Mouse (Mus musculus) heart, postnatal 36 days (tissue): ENCODE data around the gene Gipc2. TPM values are rescaled to one million over a fixed set of nuclear protein-coding genes. Genes with fewer than 3 reads are reported as not detected.
"Not testable (repeated sequence)": the region's sequence is repeated elsewhere in the genome, so short reads cannot be mapped to it uniquely, and the experiment has no call there.

ENCODE experiments used
- DNase-seq, 2 experiments: peaks; one replicate each; pipeline ENCODE4 v3.0.0; 2021 to 2022
- intact Hi-C: fragments of 180-260 bp; cut with DNase I; formaldehyde crosslinking; loops from one replicate; pipeline ENCODE4 v1.15.1; 2025
- total RNA-seq, 2 experiments: library from RNA; stranded (reverse); gene quantifications; 2 replicates each; pipeline ENCODE4 v1.2.3; 2021

Gipc2 gene
- total RNA-seq = 1 to 10 TPM; 3.5 to 3.6 TPM

DNA sequence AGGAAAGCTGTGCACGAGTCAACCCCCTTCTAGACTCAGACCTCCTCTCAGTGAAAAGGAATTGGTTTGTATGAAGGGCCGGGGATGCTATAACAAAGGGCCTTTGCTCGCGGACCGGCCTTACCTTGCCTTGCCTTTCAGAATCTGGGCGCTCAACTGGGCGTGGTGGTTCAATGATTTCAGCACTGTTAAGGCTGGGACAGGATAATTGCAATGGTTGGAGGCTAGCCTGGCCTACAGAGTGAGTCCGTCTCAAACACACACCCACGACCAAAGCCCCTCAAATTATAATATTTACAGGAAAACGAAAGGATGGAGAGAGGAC lies at the start of gene Gipc2:
TSS of gene Gipc2 (minus strand) at position 132 of the 325 bp plus-strand sequence.
- DNase-seq = no peak
- intact Hi-C loops = loop anchor here (2.0 kb wide), 1 partner anchor 27 kb away; no protein-coding TSS in a partner anchor

DNA sequence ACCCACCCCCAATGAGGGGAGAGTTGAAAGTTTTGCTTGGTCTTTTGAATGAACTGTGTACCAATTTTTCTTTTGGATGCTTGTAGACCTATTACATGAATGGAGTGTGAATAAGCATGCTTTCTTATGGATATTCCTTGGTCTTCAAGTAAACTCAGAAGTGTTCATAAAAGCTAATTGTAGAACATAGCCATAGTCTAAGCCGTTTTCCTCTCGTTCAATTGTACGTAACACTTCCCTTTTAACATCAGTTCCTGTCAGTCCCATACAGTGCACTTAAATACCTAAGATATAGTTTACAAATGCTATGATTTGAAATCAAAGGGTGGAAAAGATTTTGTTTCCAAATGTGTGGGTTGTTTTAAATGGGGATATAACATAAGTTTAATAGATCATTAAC lies 47.4 kb upstream of the Gipc2 start:
- DNase-seq = no peak
- intact Hi-C loops = no loop called here

DNA sequence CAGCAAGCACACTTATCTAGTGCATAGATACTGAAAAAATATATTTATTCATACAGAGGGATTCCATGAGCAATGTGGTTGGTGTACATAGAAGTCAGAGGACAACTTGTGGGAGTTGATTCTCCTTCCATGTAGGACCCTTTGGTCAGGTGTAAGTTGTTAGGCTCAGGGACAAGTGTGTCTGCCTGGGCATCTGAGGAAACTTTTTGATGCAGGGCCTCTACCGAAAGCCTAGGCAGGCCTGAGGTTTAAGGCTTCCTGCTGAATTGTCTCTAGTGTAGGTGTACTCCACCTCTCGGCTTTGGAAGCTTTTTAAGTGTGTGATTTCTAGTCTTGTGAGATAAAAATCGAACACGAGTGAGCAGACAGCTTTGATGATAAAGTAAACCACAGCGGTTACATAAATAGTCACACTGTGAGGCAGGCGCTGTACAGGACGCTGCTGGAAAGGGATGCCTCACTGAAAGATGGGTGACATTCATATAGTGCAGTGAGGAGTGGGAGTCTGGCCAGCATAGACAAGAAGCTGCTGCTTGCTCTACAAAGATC lies 45.8 kb upstream of the Gipc2 start:
- intact Hi-C loops = loop anchor here (2.0 kb wide), 2 partner anchors 65 to 101 kb away; no protein-coding TSS in a partner anchor
- DNase-seq = peak in 1 of 2 experiments; percentile 34

DNA sequence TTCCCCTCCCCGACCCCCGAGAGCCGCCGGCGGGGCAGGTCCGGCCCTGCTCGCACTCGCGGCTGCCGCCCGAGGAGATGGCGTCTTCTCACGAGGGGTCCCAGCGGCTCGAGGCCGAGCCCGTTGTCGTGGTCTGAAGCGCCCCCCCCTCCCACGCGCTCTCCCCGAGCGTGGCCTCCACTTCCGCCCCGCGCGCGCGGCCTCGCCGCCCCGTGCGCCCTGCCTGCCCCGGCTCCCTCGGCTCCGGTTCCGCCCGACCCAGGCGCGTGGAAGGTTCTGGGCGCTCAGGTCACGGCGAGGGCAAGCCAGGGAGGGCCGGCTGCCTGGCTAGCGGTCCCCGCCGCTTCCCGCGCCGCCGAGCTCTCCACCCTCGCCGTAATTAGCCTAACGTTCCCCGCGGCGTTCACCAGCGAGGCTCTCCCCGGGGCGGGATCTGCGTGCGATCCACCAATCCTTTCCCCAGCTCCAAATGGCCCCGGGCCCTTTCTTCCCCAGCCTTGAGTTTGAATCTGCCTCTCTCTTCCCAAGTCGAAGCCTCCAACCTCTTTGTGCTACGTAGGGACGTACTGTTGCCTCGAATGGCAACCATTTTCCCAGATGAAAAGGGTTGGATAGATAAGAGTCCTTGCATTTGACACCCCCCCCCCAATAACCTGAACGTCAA lies 44.8 kb upstream of the Gipc2 start:
- intact Hi-C loops = loop anchor here (2.0 kb wide), 2 partner anchors 64 to 100 kb away; no protein-coding TSS in a partner anchor
- DNase-seq = peak; percentile 67 to 80

DNA sequence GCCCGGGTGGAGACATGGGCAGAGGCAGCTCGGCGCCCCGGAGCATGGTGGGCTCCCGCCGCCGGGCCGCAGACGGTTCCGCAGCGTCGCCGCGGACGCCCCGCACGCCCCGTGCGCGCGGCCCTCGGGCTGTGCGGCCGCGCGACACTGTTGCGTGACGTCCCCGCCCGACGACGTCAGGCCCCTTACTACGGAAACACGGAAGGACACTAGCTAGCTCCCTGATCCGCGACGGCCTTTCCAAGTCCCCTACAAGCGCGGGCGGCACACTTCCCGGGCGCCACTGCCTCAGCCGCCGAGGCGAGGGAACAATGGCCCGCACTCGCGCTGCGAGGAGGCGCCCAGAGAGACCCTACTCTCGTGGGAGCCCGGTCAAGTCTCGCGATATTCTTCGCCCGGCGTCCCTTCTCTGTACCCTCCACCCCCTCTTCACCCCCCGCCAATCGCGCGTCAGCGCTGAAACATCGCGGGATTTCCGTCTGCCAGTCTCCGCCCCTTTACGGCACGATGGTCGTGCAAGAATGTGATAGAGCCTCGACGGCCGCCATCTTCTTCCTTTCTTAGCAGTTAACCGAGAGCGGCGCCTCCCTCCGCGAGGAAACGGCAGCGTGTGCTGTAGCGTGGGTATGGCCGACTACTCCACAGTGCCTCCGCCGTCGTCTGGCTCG lies 44.1 kb upstream of the Gipc2 start, which contains the start of the genes Dnajb4 and Fubp1:
TSS of gene Dnajb4 (minus strand) at position 336 of the 668 bp plus-strand sequence.
TSS of gene Fubp1 (plus strand) at position 456 of the 668 bp plus-strand sequence.
- peak; percentile 100 for DNase-seq
- intact Hi-C loops = loop anchor here (1.0 to 2.0 kb wide), 3 partner anchors 17 to 99 kb away; no protein-coding TSS in a partner anchor

DNA sequence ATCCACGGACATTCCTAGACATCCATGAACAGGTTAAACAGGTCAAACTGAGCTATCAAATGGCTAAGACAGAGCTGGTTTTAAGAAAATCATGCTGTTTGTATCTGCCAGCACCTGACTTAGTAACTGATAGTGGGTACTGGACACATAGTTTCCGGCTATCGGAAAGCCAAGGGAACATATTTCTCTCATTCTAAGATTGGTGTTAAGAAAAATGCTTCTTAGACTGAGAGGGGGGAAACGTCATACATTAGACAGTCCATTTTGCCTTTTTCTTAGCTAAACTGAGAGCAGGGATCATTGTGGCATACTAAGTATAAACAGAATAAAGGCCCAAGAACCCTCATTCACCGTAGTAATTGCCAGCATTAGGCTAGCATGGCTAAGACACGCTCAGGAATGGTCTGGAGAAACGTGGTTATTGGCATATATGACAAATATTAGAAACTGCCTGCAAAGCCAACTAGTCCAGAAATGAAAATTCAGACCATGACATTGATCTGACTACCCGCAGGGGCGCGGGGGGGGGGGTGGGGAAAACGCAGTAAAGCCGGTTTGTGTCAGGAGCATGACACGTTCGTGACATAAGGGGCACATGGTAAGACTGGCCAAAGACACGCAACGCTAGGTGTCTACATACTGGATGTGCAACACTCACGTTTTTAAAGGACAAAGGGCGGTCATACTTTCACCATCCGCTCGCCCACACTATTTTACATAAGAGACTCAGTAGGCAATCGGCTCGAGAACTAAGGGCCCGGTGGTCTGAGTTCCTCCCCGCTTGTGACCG lies 43.3 kb upstream of the Gipc2 start:
- intact Hi-C loops = loop anchor here (1.0 kb wide), 1 partner anchor 16 kb away; no protein-coding TSS in a partner anchor
- DNase-seq = no peak

DNA sequence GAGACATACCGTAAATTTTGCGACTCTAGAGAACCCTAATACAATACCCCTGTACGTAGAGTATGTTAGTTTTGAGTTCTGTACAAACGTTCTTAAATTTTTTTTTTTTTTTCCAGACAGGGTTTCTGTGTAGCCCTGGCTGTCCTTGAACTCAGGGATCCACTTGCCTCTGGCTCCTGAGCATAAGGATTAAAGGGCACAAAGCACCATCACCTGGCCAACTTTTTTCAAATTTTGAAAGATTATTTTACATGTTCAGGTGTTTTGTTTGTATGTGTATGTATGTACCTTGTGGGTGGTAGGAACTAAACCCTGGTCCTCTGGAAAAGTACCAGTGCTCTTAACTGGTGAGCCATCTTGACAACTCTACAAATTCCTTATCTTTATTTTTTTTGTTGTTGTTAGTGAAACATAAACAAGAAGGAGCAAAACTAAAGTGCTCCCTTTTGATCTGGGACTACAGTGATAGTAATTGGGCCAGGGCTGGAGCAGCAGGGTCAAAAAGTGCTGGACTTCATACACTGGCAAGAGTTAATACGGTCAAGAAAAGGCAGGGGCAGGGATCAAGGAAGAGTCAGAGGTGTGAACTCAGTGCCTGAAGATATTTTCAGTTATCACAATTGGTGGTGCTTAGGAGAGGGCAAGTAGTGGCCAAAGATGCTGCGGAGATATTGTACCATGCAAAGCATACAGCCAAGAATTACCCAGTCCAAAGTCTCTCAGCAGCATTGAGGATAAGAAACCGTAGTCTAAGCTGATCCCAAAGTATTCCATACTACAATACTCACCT lies 42.3 kb upstream of the Gipc2 start:
- intact Hi-C loops = no loop called here

DNA sequence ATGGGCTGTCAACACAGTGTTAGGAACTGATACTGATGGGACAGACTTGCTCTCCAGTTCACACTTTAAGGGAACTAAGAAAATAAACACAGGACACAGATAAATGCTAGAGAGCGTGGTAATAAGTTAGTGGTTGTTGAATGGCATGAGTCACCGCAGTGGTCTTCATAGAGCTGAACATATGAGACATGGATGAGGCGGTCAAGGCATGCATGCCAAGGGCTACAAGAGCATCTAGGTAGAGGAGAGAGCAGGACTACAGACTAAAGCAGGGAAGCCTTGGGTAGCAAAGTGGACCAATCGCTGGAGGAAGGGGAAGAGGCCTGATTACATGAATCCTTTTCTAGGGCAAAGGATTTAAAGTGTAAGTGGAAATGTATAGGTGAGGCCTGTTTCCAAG lies 41.1 kb upstream of the Gipc2 start:
- DNase-seq = no peak
- intact Hi-C loops = no loop called here

More for the DNA sequence above, 42.3 kb upstream of the Gipc2 start:
- no peak for DNase-seq

DNA sequence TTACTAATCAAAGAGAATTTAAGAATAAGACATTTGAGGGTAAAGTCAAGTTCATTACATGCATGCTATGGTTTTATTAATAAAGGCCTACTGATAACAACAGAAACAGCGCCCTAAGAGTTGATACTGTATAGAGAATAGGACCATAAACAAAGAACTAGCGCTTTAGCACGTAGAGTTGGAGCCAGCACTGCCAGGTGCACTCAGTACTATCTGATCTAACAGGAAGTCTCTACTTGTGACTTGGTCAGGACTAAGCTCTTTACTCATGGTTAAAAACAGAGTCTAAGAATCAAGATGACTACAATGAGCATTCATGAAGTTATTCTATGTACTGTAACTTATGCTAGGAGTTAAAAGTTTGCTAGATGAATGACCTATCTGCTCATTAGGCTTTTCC lies 38.5 kb upstream of the Gipc2 start:
- no peak for DNase-seq

DNA sequence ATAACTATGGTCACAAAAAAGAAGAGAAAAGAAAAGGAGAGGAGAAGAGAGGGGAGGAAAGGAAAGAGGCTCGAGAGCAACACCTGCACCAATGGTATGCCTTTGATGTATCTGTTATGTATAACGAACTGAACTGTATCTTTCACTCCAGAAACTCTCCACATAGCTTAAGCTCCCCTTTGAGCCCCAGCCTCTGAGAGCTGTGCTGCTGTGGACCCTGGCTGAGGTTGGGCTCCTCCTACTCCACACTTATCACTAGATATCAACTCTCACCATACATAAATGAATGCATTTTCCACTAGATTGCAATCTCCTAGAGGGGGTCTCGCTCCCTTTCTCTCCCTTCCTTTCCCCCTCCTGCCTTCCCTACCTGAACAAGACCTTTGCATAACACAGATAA lies 38.0 kb upstream of the Gipc2 start:
- DNase-seq = no peak
- intact Hi-C loops = no loop called here

More for the DNA sequence above, 38.5 kb upstream of the Gipc2 start:
- intact Hi-C loops = no loop called here

DNA sequence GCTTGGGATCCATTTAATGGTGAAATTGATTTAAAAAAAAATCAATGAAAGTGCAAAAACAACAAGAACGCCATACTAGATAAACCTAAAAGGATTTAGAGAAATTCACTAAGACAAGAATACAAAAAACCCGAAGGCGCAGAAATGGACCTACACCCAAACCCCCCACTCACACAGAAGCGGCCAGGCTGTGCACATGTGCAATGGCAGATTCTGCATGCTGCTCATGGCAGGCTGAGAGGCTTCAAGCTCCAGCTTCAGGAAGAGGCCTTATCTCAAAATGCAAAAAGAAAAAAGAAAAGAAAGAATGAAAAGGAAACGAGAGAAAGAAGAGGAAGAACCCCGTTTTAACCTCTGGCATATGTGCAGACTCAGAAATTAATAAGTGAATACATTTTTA lies 37.4 kb upstream of the Gipc2 start:
- intact Hi-C loops = no loop called here
- DNase-seq = no peak

DNA sequence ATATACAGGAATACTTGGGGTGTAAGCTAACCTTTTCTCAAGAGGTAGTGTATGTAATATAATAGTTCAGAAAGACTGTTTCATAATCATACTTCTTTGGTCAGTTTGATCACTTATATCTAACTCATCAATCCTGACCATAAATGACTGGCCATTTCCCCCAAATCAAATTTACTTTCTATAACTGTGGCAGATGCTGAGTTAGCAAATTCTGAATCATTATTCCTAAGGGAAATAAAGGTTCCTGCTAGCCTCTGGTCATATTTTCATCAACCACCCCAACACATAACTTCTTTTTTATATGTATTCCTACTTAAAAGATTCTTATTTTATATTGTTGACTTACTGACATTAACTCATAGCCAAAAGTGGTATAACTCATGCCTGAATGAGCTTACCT lies 36.9 kb upstream of the Gipc2 start:
- intact Hi-C loops = no loop called here
- no peak for DNase-seq

DNA sequence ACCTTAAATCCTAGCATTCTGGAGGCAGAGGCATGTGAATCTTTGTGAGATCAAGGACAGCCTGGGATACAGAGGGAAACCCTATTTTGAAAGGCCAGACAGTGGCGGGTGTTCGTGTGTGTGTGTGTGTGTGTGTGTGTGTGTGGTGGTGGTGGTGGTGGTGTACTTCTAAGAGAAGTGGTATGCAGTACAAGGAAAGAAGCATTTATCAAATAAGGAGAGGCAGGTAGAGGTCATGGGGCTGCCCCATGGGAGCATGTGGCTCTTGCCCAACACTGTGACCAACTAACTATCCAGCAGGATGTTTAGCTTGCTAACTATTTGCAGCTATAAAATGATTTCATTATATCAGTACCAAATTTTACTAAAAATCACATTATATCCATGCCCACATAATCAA lies 35.6 kb upstream of the Gipc2 start:
- no peak for DNase-seq
- intact Hi-C loops = no loop called here

DNA sequence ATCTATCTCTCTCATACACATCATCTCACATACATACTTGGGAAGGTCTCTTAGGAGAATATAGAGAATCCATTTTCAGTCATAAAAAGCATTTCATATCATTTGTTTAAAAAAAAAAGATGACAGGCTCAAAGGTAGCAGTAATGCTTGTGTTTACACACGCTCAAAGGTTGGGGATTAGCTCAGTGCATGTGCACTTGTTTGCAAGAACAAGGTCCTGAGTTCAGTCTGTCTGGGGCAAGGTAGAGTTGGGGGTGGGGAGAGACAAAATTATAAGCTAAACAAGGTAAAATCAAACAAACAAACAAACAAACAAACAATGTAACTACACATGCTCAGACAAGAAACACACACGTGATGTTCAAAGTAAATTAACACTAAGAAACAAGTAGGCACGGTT lies 35.2 kb upstream of the Gipc2 start:
- DNase-seq = no peak
- intact Hi-C loops = no loop called here

DNA sequence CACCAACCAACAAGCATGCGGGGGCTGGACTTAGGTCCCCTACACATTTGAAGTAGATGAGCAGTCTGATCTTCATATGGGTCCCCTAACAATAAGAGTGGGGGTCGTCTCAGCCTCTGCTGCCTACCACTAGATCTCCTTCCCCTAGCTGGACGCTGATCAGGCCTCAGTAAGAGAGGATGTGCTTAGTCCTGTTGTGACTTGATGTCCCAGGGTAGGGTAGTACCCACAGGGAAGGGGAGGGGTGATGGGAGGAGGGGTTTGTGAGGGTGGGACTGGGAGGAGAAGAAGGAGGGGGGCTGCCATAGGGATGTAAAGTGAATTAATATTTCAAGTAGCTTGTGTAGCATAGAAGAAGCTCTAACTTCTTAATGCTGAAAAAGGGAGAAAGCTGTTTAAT lies 33.1 kb upstream of the Gipc2 start:
- no peak for DNase-seq
- intact Hi-C loops = no loop called here

DNA sequence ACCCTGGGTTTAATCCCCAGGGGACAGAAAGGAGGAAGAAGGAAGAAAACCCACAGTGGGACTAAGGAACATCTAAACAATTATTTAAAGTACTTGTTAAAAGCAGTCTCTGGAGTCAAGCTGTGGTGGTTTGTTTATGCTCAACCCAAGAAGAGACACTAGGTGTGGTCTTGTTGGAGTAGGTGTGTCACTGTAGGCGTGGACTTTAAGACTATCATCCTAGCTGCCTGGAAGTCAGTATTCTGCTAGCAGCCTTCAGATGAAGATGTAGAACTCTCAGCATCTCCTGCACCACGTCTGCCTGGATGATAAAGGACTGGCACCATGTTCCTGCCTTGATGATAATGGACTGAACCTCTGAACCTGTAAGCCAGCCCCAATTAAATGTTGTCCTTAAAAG lies 31.2 kb upstream of the Gipc2 start:
- DNase-seq, intact Hi-C loops: not testable (repeated sequence)

DNA sequence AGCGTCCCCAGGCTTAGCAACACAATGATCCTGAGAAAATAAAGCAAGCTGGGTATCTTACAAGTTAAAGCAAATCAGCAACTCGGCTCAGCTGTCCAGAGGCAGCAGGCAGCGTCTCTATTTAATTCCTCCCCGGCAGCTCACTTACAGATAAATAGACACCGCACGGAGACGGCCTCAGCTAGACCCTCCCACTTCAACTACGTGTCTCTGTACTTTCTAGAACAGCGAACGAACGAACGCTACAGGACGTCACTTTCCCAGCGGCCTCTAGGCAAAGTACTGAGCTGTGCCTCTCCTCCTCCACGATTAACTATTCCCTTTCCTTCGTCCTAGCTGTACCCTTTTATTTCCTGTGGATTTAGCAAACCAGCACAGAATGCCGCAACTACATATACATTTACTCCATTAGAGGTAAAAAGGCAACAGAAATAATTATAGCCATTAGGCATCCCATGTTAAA lies 27.6 kb upstream of the Gipc2 start:
- intact Hi-C loops = loop anchor here (1.0 to 2.0 kb wide), 2 partner anchors 16 to 27 kb away; partner anchors contain the start of gene Gipc2
- peak; percentile 86 to 87 for DNase-seq

DNA sequence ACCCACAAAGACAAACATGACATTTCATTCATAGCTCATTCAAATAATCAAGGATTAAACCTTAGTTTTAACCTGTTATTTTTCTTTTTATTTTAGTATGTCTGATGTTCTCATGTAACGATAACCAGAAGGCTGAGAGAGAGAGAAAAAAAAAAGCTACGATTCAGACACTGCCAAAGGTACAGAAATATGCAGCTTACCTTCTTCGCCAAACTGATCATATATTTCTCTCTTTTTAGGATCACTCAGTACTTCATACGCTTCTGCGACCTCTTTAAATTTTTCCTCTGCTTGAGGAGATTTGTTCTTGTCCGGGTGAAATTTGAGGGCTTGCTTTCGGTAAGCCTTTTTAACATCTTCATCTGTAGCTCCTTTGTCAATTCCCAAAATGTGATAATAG lies 27.1 kb upstream of the Gipc2 start:
- no peak for DNase-seq
- intact Hi-C loops = loop anchor here (1.0 to 2.0 kb wide), 2 partner anchors 16 to 26 kb away; partner anchors contain the start of gene Gipc2

DNA sequence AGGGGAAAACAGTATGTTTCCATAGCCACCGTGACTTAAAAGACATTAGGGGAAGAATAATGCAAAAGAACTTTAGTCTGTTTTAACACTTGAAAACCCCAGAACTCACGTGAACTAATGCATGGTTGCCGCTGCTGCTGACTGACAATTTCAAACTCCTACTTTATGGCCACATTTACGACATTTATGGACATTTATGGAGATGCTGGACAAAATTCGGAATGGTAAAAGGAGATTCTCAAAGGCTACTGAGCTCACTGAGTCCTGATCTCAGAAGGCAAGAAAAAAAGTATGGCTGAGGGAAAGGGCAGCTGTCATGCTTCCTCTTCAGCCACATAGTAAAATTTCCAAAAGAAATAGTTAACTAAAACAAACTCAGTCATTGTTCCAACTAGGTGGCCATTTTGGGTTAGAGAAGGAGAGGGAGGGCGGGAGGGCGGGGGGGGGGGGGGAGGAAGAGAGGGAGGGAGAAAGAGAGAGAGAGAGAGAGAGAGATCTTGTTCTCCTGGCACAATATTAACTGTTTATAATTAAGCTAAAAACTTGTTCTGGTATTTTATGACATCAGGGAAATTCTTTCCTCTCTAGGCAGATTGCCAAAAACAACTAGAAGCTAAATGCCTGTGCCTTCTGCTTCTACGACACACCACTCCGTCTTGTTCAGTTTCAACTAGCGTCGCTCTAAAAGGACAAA lies 26.4 kb upstream of the Gipc2 start:
- DNase-seq = peak in 1 of 2 experiments; percentile 26
- intact Hi-C loops = loop anchor here (1.0 to 2.0 kb wide), 2 partner anchors 26 to 77 kb away; partner anchors contain the start of gene Gipc2
